Mouse (Mus musculus): Measurements from ENCODE around the gene Acer1. TPM values are rescaled to one million over a fixed set of nuclear protein-coding genes. Genes with fewer than 3 reads are reported as not detected.

The Acer1 gene
- polyA plus RNA-seq, 1 experiment from 2014 or later = not detected

DNA sequence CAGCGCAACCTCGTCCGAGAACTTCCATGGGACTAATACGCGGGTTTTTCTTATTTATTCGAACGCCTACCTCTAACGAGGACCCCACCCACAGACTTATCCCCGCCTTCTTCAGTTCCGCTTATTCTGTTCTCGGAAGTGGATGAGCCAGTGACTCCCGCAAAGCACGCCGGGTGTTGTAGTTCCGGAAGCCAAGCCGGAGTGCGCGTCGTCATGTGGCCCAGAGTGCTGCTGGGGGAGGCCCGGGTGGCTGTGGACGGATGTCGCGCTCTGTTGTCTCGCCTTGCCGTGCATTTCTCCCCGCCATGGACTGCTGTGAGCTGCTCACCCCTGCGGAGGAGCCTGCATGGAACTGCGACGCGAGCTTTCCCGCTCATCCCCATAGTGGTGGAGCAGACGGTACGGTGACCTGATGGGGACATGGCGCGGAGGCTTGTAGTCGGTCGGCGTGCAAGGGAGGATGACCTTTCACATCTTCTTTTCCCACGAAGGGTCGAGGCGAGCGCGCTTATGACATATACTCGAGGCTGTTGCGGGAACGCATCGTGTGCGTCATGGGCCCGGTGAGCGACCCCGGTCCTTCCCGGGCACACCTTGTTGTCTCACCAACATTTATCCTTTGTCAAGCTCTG is 8.3 kb upstream of the Acer1 start, which contains the start of gene Clpp:
Clpp (plus strand) TSS at position 191 of the 632 bp plus-strand sequence.
- WGBS (ENCODE audit: insufficient replicate concordance) = under 1% methylated on average over 52 of the region's 52 CpGs

DNA sequence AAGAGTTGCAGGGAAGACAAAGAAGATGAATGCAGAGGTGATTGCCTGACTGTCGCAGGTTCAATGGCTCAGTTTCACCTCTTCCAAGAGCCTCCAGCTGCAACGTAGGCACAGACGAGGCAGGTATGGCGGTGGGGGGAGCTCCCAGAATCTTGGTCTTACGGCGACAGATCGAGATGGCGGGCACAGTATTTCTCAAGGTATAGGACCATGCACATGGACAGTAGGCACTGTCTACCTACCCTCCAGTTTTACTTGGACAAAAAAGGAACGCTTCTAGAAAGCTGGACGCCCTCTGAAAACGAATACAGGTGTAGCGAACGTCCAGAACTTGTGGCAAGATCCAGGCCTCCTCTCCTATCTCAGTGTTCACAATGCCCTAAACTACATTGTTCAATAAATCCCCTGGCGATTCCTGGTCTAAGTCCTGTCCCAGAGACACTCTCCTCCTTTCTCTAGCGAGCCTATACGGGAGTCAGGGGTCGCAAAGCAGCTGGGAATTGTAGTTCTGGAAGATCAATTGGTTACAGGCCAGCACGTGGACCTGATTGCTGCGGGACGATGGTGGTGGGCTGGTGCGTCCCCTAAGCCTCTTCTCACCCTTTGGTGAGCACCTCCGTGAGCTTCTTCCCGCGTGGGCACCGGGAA is 7.7 kb upstream of the Acer1 start:
- 2% methylated on average over 25 of the region's 25 CpGs for WGBS (ENCODE audit: insufficient replicate concordance)
- DNase-seq = no peak
- peak; percentile 91 for ATAC-seq
- no peaks in the 10 kb centered on the region for H3K27me3 ChIP-seq (ENCODE audit: insufficient read depth, low read length)
- H3K4me1 ChIP-seq (ENCODE audit: insufficient read depth) = peaks cover 11% of the 10 kb centered on the region; the same call in 1 of the 2 replicates
- H3K9me3 ChIP-seq (ENCODE audit: low read length) = no peaks in the 10 kb centered on the region
- peak overlapping the region; percentile 78 for H3K4me2 ChIP-seq (ENCODE audit: low read depth, low read length)
- peaks cover 22% of the 10 kb centered on the region for H3K36me3 ChIP-seq (replicated peaks; ENCODE audit: insufficient read depth, low read length)
- no peak for TF ChIP-seq EP300 (IDR thresholded peaks at IDR 0.05; ENCODE audit: low read depth)
- TF ChIP-seq CTCF (IDR thresholded peaks at IDR 0.05; ENCODE audit: low read depth) = no peak
- H3K9ac ChIP-seq (replicated peaks) = peak overlapping the region; percentile 64
- peak overlapping the region; percentile 71 for H3K4me3 ChIP-seq (ENCODE audit: low read depth, low read length)
- H3K27ac ChIP-seq (ENCODE audit: low read depth) = peak overlapping the region; percentile 69

More for the DNA sequence above, 8.3 kb upstream of the Acer1 start, which contains the start of gene Clpp:
- H3K27ac ChIP-seq (ENCODE audit: low read depth) = peak within 1 kb of the TSS; percentile 69
- peak; percentile 98 for ATAC-seq
- TF ChIP-seq CTCF (IDR thresholded peaks at IDR 0.05; ENCODE audit: low read depth) = no peak
- no peak; the same call in 1 of the 2 replicates for TF ChIP-seq EP300 (IDR thresholded peaks at IDR 0.05; ENCODE audit: low read depth)
- H3K9me3 ChIP-seq (ENCODE audit: low read length) = no peaks in the 10 kb centered on the region
- peak; percentile 96 for DNase-seq
- no peaks in the 10 kb centered on the region for H3K27me3 ChIP-seq (ENCODE audit: insufficient read depth, low read length)
- peak within 1 kb of the TSS; percentile 78 for H3K4me2 ChIP-seq (ENCODE audit: low read depth, low read length)
- peak within 1 kb of the TSS; percentile 71 for H3K4me3 ChIP-seq (ENCODE audit: low read depth, low read length)
- H3K9ac ChIP-seq (replicated peaks) = peak within 1 kb of the TSS; percentile 68
- H3K4me1 ChIP-seq (ENCODE audit: insufficient read depth) = peaks cover 11% of the 10 kb centered on the region; the same call in 1 of the 2 replicates
- H3K36me3 ChIP-seq (replicated peaks; ENCODE audit: insufficient read depth, low read length) = peaks cover 29% of the 10 kb centered on the region

DNA sequence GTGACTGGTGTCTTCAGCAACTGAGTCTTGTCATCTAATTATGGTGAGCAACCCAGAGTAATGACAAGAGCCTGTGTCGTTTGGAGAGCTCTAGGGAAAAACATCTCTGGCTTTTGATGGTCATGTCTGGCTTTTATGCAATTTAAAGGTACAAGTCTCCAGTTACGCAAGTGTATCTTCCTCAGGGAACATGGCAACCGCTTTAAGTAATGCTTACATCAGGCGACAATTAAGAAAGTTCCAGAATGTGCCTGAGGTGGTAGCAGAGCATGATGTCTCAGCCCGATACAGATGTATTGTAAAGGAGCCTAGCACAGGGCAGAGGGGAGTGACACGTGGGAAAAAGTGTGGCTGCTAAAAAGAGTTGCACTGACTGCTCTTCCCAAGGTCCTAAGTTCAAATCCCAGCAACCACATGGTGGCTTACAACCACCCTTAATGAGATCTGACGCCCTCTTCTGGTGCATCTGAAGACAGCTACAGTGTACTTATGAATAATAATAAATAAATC is 7.0 kb upstream of the Acer1 start:
- peaks cover 18% of the 10 kb centered on the region for H3K36me3 ChIP-seq (replicated peaks; ENCODE audit: insufficient read depth, low read length)
- H3K4me1 ChIP-seq (ENCODE audit: insufficient read depth) = peaks cover 11% of the 10 kb centered on the region; the same call in 1 of the 2 replicates
- ATAC-seq (no peak), DNase-seq (no peak)
- peak overlapping the region; percentile 69; the same call in 1 of the 2 replicates for H3K27ac ChIP-seq (ENCODE audit: low read depth)
- 64% methylated on average over 7 of the region's 7 CpGs for WGBS (ENCODE audit: insufficient replicate concordance)
- H3K9ac ChIP-seq (replicated peaks) = peak overlapping the region; percentile 64; the same call in 1 of the 2 replicates
- peak overlapping the region; percentile 71; the same call in 1 of the 2 replicates for H3K4me3 ChIP-seq (ENCODE audit: low read depth, low read length)
- no peaks in the 10 kb centered on the region for H3K27me3 ChIP-seq (ENCODE audit: insufficient read depth, low read length)
- peak overlapping the region; percentile 78 for H3K4me2 ChIP-seq (ENCODE audit: low read depth, low read length)
- TF ChIP-seq EP300 (IDR thresholded peaks at IDR 0.05; ENCODE audit: low read depth) (no peak), CTCF (IDR thresholded peaks at IDR 0.05; ENCODE audit: low read depth) (peak; percentile 27; the same call in 1 of the 2 replicates)
- no peaks in the 10 kb centered on the region for H3K9me3 ChIP-seq (ENCODE audit: low read length)

DNA sequence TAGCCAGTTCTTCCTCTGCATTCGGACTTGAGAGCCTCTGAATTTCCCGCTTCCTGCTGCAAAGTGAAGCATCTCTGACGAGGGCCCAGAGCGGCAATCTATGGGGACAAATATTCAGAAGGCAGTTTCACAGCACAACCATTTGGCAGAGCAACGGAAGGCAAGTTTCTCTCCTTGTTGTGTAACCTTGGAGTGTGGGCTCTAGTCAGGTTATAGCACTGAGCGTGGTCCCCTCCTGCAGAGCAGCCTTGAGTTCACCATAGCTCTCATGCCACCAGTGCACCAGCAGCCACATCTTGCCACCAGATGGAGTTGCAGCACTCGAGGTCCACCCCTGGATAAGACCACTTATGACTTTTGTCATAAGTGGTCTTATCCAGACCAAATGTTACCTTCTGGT is 6.5 kb upstream of the Acer1 start:
- no peak for ATAC-seq
- WGBS (ENCODE audit: insufficient replicate concordance) = 73% methylated on average over 7 of the region's 7 CpGs
- no peak for DNase-seq

DNA sequence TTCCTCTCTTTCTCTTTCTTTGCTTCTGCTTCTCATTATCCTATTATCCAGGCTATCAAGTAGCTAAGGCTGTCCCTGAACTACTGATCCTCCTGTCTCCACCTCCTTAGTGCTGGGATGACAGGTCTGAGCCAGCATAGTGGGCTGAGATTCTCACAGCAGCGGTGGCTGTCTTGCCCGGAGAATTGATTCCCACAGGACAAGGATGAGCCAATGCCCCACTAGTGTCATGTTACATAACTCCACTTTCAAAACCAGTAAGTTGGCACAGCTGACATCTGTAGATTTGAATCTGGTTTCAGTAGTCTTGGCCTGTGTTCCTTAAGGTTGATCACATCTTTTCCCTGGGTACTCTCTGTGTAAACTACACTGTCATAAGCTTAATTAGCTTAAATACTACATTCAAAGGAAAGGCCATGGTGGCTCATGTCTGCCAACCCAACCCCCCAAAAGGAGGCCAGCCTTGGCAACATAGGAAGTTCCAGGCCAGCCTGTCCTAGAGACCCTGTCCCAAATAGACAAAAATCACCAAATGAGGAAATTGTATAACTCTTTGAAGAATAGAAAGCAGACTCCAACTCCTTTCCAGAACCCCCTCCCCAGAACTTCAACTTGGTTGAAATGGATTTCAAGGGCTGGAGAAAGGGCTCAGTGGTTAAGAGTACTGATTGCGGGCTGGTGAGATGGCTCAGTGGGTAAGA is 4.3 kb upstream of the Acer1 start:
- Histone ChIP-seq H3K9me3 (ENCODE audit: low read length) (no peaks in the 10 kb centered on the region), H3K27ac (ENCODE audit: low read depth) (no peak overlapping the region), H3K36me3 (replicated peaks; ENCODE audit: insufficient read depth, low read length) (no peaks in the 10 kb centered on the region), H3K4me2 (ENCODE audit: low read depth, low read length) (no peak overlapping the region), H3K27me3 (ENCODE audit: insufficient read depth, low read length) (no peaks in the 10 kb centered on the region), H3K9ac (replicated peaks) (no peak overlapping the region), H3K4me3 (ENCODE audit: low read depth, low read length) (no peak overlapping the region), H3K4me1 (ENCODE audit: insufficient read depth) (peaks cover 11% of the 10 kb centered on the region; the same call in 1 of the 2 replicates)
- DNase-seq (no peak), ATAC-seq (no peak)
- TF ChIP-seq CTCF (IDR thresholded peaks at IDR 0.05; ENCODE audit: low read depth) (no peak), EP300 (IDR thresholded peaks at IDR 0.05; ENCODE audit: low read depth) (no peak)
- 82% methylated on average over 3 of the region's 3 CpGs for WGBS (ENCODE audit: insufficient replicate concordance)

More for the DNA sequence above, 6.5 kb upstream of the Acer1 start:
- TF ChIP-seq CTCF (IDR thresholded peaks at IDR 0.05; ENCODE audit: low read depth) = no peak
- TF ChIP-seq EP300 (IDR thresholded peaks at IDR 0.05; ENCODE audit: low read depth) = no peak
- Histone ChIP-seq H3K27me3 (ENCODE audit: insufficient read depth, low read length) (no peaks in the 10 kb centered on the region), H3K36me3 (replicated peaks; ENCODE audit: insufficient read depth, low read length) (peaks cover 14% of the 10 kb centered on the region), H3K9me3 (ENCODE audit: low read length) (no peaks in the 10 kb centered on the region), H3K4me3 (ENCODE audit: low read depth, low read length) (no peak overlapping the region), H3K9ac (replicated peaks) (no peak overlapping the region), H3K4me1 (ENCODE audit: insufficient read depth) (peaks cover 11% of the 10 kb centered on the region; the same call in 1 of the 2 replicates), H3K4me2 (ENCODE audit: low read depth, low read length) (no peak overlapping the region), H3K27ac (ENCODE audit: low read depth) (no peak overlapping the region)
